Mouse (Mus musculus) embryonic facial prominence, embryonic 15.5 days (tissue): Measurements from ENCODE around the gene Prss38. TPM values are rescaled to one million over a fixed set of nuclear protein-coding genes. Genes with fewer than 3 reads are reported as not detected.

Experiments used
- ATAC-seq: fragments of 200-750 bp; cut with Nextera tagmentation; 2 replicates; pipeline ENCODE4 v1.8.0; 2017; ENCODE audit warnings: low read depth, moderate TSS enrichment; ENCODE audit not compliant: insufficient number of reproducible peaks, low FRiP score, low TSS enrichment
- H3K27ac ChIP-seq: fragments of 300-500 bp; sonication (generic); replicated peaks from 2 replicates; pipeline ENCODE4 v1.5.1; 2015; ENCODE audit warnings: mild to moderate bottlenecking, inconsistent platforms
- H3K27me3 ChIP-seq: fragments of 300-500 bp; sonication (generic); 2 replicates; pipeline ENCODE4 v1.6.1; 2015; ENCODE audit warnings: inconsistent platforms
- H3K36me3 ChIP-seq: fragments of 300-500 bp; sonication (generic); 2 replicates; pipeline ENCODE4 v1.6.1; 2015; ENCODE audit warnings: mild to moderate bottlenecking, inconsistent platforms
- H3K4me1 ChIP-seq: fragments of 300-500 bp; sonication (generic); 2 replicates; pipeline ENCODE4 v1.6.1; 2015; ENCODE audit warnings: inconsistent platforms
- H3K4me2 ChIP-seq: fragments of 300-500 bp; sonication (generic); replicated peaks from 2 replicates; pipeline ENCODE4 v1.6.1; 2015; ENCODE audit warnings: mild to moderate bottlenecking, inconsistent platforms
- H3K4me3 ChIP-seq: fragments of 300-500 bp; sonication (generic); replicated peaks from 2 replicates; pipeline ENCODE4 v1.5.1; 2015; ENCODE audit warnings: mild to moderate bottlenecking, inconsistent platforms
- H3K9ac ChIP-seq: fragments of 300-500 bp; sonication (generic); 2 replicates; pipeline ENCODE4 v1.6.1; 2015; ENCODE audit warnings: inconsistent platforms
- H3K9me3 ChIP-seq: fragments of 300-500 bp; sonication (generic); replicated peaks from 2 replicates; pipeline ENCODE4 v1.6.1; 2016; ENCODE audit warnings: inconsistent platforms
- WGBS: fragments of 180-500 bp; shearing (Covaris S2); methylation state at CpG from one replicate; pipeline ENCODE4 v1.1.7; 2015; 5-methylcytosine and 5-hydroxymethylcytosine counted together
- polyA plus RNA-seq: library from polyadenylated mRNA; unstranded; fragments of >200 nt; fragmentation: Nextera tagmentation; extraction: Ambion mirVana; gene quantifications from 2 replicates; pipeline ENCODE4 v1.2.1, GENCODE M21; 2015

Gene Prss38
- polyA plus RNA-seq, 1 experiment from 2014 or later = not detected

DNA sequence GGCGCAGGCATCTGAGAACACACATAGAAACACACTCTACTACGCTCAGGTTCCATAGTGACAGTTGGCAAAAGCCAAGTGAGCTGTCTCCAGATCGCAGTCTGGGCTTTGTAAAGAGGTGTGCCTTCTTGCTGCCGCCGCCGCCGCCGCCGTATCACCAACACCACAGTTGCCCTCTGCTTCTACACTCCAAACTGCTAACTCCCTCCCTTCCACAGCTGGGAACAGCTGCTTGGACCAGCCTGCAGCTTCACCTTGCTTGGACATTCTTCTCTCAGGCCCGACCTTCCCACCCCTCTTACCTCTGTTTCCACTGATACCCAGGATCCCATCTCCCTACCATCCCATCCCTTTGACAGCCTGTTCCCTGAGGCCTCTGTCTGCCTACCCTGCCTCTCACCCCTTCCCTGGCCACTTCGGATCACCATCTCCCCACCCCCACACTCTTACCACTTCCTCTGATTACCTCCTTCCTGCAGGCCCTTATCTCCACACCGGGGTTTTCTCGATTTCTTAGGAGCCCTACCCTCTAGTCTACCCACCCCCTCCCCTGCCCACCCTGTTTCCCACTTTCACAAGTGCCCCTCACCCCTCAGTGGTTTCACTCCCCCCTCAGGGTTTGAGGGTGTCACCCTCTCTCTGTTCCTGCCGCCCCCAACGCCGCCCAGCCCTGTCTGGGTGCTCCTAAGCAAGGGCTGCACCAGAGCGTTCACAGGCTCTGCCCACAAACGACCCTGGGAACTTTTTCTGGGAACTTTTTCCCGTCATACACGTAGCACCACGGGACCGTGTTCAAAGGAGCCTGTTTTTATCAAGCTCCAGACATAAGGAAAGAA, 22.3 kb upstream of the Prss38 start:
- Histone ChIP-seq H3K4me2 (0 out of 2 replicates have a peak overlapping the region, but pooled peaks have one; percentile 4), H3K9me3 (no peaks in the 10 kb centered on the region), H3K36me3 (0 out of 2 replicates have a peak, but pooled peaks cover 2% of the 10 kb centered on the region), H3K9ac (no peak overlapping the region), H3K27me3 (no peaks in the 10 kb centered on the region), H3K27ac (peak overlapping the region; percentile 91), H3K4me1 (peaks cover 55% of the 10 kb centered on the region), H3K4me3 (no peak overlapping the region)
- peak; percentile 66; the same call in 1 of the 2 replicates for ATAC-seq
- 45% methylated on average over 22 of the region's 22 CpGs for WGBS

DNA sequence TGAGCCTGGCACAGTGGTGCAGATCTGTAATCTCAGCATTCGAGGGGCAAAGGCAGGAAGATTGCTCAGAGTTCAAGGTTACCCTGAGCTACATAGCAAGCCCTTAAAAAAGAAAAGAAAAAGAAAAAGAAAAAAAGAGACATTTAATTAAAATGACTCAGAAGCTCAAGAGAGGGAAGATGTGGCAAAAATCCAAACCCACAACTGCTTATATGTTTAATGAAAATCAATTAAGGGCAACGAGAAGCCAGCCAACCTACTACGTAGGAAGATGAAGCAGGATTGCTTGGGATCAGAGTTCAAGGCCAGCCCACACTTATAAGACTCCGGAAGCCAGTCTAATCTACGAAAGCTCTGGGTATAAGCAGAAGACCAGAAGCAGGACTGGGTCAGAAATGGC, 19.0 kb upstream of the Prss38 start:
- no peak overlapping the region for H3K9ac ChIP-seq

DNA sequence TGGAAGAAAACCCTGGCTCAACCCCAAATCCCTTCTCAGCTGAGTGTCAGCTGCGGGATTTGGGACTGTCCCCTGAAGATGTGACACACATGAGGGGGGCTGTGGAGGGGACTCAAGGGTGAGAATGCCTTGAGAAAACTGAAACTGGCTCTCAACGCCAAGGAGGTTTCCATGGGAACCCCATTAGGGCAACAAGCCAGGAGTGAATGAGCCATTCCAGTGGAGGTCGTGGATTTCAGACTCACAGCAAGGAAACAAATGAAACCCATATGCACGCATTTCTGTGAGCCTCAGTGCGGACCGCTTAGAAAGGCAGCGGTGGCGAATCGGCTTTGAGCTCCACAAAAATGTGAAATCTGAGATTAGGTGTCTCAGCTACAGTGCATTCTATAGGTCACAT, 18.1 kb upstream of the Prss38 start:
- Histone ChIP-seq H3K9me3 (no peaks in the 10 kb centered on the region), H3K9ac (no peak overlapping the region), H3K4me3 (no peak overlapping the region), H3K27ac (peak overlapping the region; percentile 83), H3K27me3 (no peaks in the 10 kb centered on the region), H3K4me2 (no peak overlapping the region), H3K36me3 (no peaks in the 10 kb centered on the region), H3K4me1 (peaks cover 33% of the 10 kb centered on the region)
- ATAC-seq = peak; percentile 85
- 11% methylated on average over 9 of the region's 9 CpGs for WGBS

More for the DNA sequence above, 19.0 kb upstream of the Prss38 start:
- peaks cover 42% of the 10 kb centered on the region for H3K4me1 ChIP-seq
- no peaks in the 10 kb centered on the region for H3K9me3 ChIP-seq
- H3K27ac ChIP-seq = peak overlapping the region; percentile 83
- 60% methylated on average over 5 of the region's 5 CpGs for whole genome bisulfite sequencing
- H3K27me3 ChIP-seq = no peaks in the 10 kb centered on the region
- ATAC-seq = no peak
- H3K36me3 ChIP-seq = no peaks in the 10 kb centered on the region
- no peak overlapping the region for H3K4me3 ChIP-seq
- H3K4me2 ChIP-seq = no peak overlapping the region

DNA sequence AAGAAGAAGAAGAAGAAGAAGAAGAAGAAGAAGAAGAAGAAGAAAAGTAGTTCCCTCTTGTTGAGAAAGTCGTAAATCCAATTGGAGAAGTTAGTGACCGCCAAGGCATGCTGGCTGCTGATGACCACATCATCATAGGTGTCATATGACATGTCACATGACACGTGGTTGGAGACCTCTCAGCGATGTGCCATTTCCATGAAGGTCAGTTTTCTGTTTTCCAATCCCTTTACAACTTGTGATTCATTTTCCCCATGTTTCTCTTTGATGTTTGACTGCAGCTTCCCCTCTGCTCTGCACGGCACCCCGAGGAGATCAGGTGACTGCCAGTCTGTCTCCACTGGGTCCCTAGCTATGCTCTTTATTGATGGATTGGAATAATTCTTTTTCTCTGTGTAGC, 16.8 kb upstream of the Prss38 start:
- ATAC-seq = no peak
- H3K36me3 ChIP-seq = no peaks in the 10 kb centered on the region
- H3K4me3 ChIP-seq = no peak overlapping the region
- H3K27me3 ChIP-seq = no peaks in the 10 kb centered on the region
- peaks cover 24% of the 10 kb centered on the region for H3K4me1 ChIP-seq
- H3K27ac ChIP-seq = 0 out of 2 replicates have a peak overlapping the region, but pooled peaks have one; percentile 44
- H3K9me3 ChIP-seq = no peaks in the 10 kb centered on the region
- WGBS = 52% methylated on average over 6 of the region's 6 CpGs
- no peak overlapping the region for H3K9ac ChIP-seq
- H3K4me2 ChIP-seq = no peak overlapping the region

DNA sequence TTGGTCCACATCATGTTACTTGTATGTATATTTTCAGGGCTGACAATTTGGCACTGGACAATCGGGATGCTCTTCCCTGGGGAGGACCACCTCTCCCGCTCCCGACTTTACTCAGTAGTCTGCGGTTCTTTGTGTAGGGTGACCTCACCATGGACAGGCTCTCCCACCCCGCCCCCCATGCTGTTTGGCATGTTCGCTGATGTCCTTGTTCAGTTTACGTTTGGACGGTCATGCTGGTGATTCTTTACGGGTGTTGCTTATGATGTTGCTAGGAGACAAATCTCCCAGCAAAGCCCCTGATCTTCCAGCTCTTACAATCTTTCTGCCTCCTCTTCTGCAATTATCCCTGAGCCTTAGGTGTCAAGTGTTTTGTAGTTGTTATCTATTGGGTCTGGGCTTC, 15.0 kb upstream of the Prss38 start:
- 55% methylated on average over 9 of the region's 9 CpGs for WGBS
- Histone ChIP-seq H3K4me1 (peaks cover 26% of the 10 kb centered on the region), H3K36me3 (no peaks in the 10 kb centered on the region), H3K4me3 (no peak overlapping the region), H3K27ac (no peak overlapping the region), H3K9me3 (no peaks in the 10 kb centered on the region), H3K27me3 (no peaks in the 10 kb centered on the region), H3K4me2 (no peak overlapping the region), H3K9ac (no peak overlapping the region)
- ATAC-seq = no peak

DNA sequence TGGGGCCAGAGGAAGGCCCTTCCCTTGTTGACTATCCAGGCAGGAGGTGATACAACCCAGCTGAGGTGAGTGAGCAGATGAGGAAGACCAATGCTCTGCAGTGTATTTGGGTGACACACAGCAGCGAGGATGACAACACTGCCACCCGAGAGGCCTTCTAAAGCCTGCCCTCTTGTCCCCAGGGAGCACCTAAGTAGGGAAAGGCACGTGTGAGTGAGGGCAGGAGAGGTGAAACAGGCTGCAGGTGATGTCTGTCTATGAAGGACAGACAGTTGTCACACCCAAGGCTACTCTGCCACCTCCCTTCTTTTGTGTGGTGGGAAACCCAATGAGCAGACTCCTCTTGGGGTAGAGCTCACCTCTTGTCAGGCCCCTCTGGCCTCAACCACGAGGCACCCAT, 14.2 kb upstream of the Prss38 start:
- no peaks in the 10 kb centered on the region for H3K27me3 ChIP-seq
- no peaks in the 10 kb centered on the region for H3K36me3 ChIP-seq
- H3K4me2 ChIP-seq = no peak overlapping the region
- H3K4me1 ChIP-seq = peaks cover 31% of the 10 kb centered on the region
- H3K9ac ChIP-seq = no peak overlapping the region
- WGBS = 60% methylated on average over 4 of the region's 4 CpGs
- H3K27ac ChIP-seq = no peak overlapping the region
- H3K4me3 ChIP-seq = no peak overlapping the region
- no peak for ATAC-seq
- H3K9me3 ChIP-seq = no peaks in the 10 kb centered on the region

DNA sequence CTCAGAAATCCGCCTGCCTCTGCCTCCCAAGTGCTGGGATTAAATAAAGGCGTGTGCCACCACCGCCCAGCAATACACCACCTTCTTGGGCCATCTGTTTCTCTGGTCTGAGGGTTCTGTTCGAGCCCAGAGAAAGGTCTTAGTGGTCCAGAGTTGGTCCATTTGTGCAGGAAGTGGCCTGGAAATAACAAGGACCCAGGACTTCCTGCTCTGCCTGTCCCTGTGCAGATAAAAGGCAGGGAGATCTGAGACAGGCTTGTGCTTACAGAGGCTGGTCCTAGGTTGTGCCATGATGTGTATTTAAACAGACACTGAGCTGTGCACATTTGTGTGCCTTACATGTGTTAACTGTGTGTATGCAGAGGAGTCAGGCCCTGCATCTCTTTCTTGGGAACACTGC, 13.3 kb upstream of the Prss38 start:
- Histone ChIP-seq H3K9ac (no peak overlapping the region), H3K9me3 (no peaks in the 10 kb centered on the region), H3K4me3 (no peak overlapping the region), H3K27ac (no peak overlapping the region), H3K4me2 (no peak overlapping the region), H3K27me3 (no peaks in the 10 kb centered on the region), H3K36me3 (no peaks in the 10 kb centered on the region), H3K4me1 (peaks cover 30% of the 10 kb centered on the region)
- ATAC-seq = no peak
- 91% methylated on average over 4 of the region's 4 CpGs for WGBS

DNA sequence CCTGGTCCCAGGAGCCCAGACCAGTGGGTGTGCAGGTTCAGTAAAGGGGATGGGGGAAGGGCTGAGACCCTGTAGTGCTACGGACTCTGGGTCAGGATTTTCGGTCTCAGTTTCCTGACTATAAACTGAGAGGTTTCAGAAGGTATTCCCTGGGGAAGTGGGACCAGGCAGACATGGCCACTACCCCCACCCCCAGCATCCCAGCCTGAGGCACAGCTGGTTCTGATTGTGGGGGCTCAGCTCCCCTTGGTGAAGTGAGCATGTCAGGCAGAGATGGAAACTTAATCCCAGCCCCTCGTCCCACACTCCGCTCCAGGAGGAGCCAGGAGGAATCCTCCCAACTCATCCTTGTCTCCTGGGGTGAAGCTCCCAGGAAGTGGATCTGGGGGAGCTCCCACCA, 12.0 kb upstream of the Prss38 start:
- H3K9me3 ChIP-seq = no peaks in the 10 kb centered on the region
- WGBS = 13% methylated on average over 4 of the region's 4 CpGs
- H3K4me1 ChIP-seq = peaks cover 26% of the 10 kb centered on the region
- no peak for ATAC-seq
- H3K36me3 ChIP-seq = no peaks in the 10 kb centered on the region
- no peak overlapping the region for H3K4me3 ChIP-seq
- no peaks in the 10 kb centered on the region for H3K27me3 ChIP-seq
- no peak overlapping the region for H3K4me2 ChIP-seq
- H3K9ac ChIP-seq = no peak overlapping the region
- no peak overlapping the region for H3K27ac ChIP-seq

DNA sequence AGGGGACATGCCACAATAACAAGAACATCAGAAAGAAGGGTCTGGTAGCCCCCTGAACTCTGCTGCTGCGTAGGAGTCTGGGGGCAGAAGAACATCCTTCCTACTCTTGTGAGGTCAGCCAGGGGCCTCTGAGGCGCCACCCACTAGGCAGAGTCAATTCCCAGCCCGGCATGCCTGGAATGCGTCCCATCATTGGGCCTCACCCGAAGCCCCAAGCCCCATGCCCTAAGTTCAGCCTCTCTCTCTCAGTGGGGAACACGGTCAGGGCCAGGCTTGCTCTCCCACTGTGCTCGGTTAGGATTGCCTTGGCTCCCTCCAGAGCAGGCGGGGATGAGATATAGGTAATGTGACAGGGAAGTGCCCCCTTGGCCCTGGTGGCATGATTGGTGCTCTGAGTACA, 9.7 kb upstream of the Prss38 start:
- Histone ChIP-seq H3K4me2 (no peak overlapping the region), H3K27me3 (no peaks in the 10 kb centered on the region)
- 12% methylated on average over 8 of the region's 8 CpGs for WGBS

DNA sequence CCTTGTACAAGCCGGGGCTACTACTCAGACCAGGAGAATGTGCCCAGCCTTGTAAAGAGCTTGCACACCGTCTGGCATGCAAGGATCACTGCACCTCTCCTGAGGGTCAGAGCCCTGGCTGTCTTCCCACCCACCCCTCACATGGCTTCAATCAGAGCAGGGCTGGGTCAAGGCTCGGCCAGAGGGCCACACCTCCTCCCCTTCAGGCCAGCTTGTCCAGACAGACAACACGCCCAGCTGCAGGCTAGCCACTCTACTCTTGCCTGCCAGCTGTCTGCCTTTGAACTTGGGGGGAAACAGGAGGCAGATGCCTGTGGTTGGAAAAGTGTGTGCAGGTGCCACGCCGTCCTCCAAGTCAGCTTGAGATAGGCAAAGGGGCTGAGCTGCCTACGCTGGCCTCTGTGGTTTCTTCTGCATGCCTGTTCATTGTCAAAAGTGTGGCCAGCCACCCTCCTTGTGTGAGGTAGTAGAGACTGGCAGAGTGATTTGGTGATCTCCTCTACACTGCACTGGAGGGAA, 9.0 kb upstream of the Prss38 start:
- 0 out of 2 replicates have a peak overlapping the region, but pooled peaks have one; percentile 39 for H3K27ac ChIP-seq
- peaks cover 21% of the 10 kb centered on the region for H3K4me1 ChIP-seq
- no peak overlapping the region for H3K4me2 ChIP-seq
- no peaks in the 10 kb centered on the region for H3K27me3 ChIP-seq
- ATAC-seq = peak; percentile 49
- no peaks in the 10 kb centered on the region for H3K9me3 ChIP-seq
- H3K36me3 ChIP-seq = no peaks in the 10 kb centered on the region
- no peak overlapping the region for H3K9ac ChIP-seq
- H3K4me3 ChIP-seq = no peak overlapping the region
- WGBS = 20% methylated on average over 7 of the region's 7 CpGs

More for the DNA sequence above, 9.7 kb upstream of the Prss38 start:
- no peaks in the 10 kb centered on the region for H3K9me3 ChIP-seq
- H3K4me3 ChIP-seq = no peak overlapping the region
- 0 out of 2 replicates have a peak overlapping the region, but pooled peaks have one; percentile 39 for H3K27ac ChIP-seq
- no peaks in the 10 kb centered on the region for H3K36me3 ChIP-seq
- H3K9ac ChIP-seq = no peak overlapping the region
- ATAC-seq = peak; percentile 75; the same call in 1 of the 2 replicates
- H3K4me1 ChIP-seq = peaks cover 21% of the 10 kb centered on the region

DNA sequence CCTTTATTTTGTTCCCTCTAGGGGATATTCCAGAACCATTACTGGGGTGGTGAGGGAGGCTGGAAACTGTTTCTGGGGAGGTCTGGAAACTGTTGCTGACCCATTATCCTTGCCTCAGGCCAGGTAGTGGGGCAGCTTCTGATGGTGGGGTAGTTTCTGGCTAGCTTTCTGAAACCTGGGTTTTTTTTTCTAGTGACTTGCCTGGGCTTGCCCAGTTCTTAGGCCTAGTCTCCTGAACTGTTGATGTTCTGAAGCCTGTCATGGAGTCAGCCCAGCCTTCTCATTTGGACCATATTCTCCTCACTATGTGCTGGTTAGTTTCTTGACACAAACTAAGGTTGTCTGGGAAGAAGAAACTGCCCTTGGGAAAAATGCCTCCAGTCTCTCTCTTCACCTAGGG, 4.1 kb upstream of the Prss38 start:
- Histone ChIP-seq H3K27me3 (no peaks in the 10 kb centered on the region), H3K9me3 (no peaks in the 10 kb centered on the region), H3K9ac (no peak overlapping the region), H3K36me3 (no peaks in the 10 kb centered on the region), H3K4me1 (peaks cover 13% of the 10 kb centered on the region), H3K4me3 (no peak overlapping the region), H3K27ac (no peak overlapping the region), H3K4me2 (no peak overlapping the region)
- no peak for ATAC-seq
